Mouse (Mus musculus) heart, embryonic 11.5 days (tissue): ENCODE results near the gene 4922502D21Rik. TPM values are rescaled to one million over a fixed set of nuclear protein-coding genes. Genes with fewer than 3 reads are reported as not detected.

Source experiments
- ATAC-seq: fragments of 200-750 bp; cut with Nextera tagmentation; replicated peaks from 2 replicates; pipeline ENCODE4 v1.8.0; 2017; ENCODE audit warnings: moderate library complexity; ENCODE audit not compliant: insufficient number of reproducible peaks, low FRiP score, low TSS enrichment
- H3K27ac ChIP-seq: fragments of 300-500 bp; sonication (generic); 2 replicates; pipeline ENCODE4 v1.5.1; 2014; ENCODE audit warnings: mild to moderate bottlenecking, low read depth, low read length
- H3K27me3 ChIP-seq: fragments of 300-500 bp; sonication (generic); 2 replicates; pipeline ENCODE4 v1.6.1; 2014; ENCODE audit warnings: mild to moderate bottlenecking, low read length, mixed read lengths; ENCODE audit not compliant: control insufficient read depth, insufficient read depth
- H3K36me3 ChIP-seq: fragments of 300-500 bp; sonication (generic); 2 replicates; pipeline ENCODE4 v1.6.1; 2014; ENCODE audit warnings: mild to moderate bottlenecking, low read length, moderate library complexity, mixed read lengths; ENCODE audit not compliant: control insufficient read depth, insufficient read depth
- H3K4me1 ChIP-seq: fragments of 300-500 bp; sonication (generic); 2 replicates; pipeline ENCODE4 v1.6.1; 2014; ENCODE audit warnings: low read length; ENCODE audit not compliant: control insufficient read depth, insufficient read depth
- H3K4me2 ChIP-seq: fragments of 300-500 bp; sonication (generic); 2 replicates; pipeline ENCODE4 v1.6.1; 2014; ENCODE audit warnings: mild to moderate bottlenecking, moderate library complexity
- H3K4me3 ChIP-seq: fragments of 300-500 bp; sonication (generic); 2 replicates; pipeline ENCODE4 v1.5.1; 2014; ENCODE audit warnings: low read depth, low read length
- H3K9ac ChIP-seq: fragments of 300-500 bp; sonication (generic); 2 replicates; pipeline ENCODE4 v1.6.1; 2014; ENCODE audit warnings: mild to moderate bottlenecking, low read depth, low read length, moderate library complexity
- H3K9me3 ChIP-seq: fragments of 300-500 bp; sonication (generic); replicated peaks from 2 replicates; pipeline ENCODE4 v1.6.1; 2016; ENCODE audit warnings: low read length; ENCODE audit not compliant: control insufficient read depth
- WGBS: fragments of 180-500 bp; shearing (Covaris S2); extraction: QIAGEN DNeasy Blood & Tissue Kit; methylation state at CpG from one replicate; pipeline ENCODE4 v1.1.7; 2014; ENCODE audit not compliant: insufficient replicate concordance; 5-methylcytosine and 5-hydroxymethylcytosine counted together
- polyA plus RNA-seq: library from polyadenylated mRNA; unstranded; fragments of >200 nt; fragmentation: Nextera tagmentation; extraction: Ambion mirVana; gene quantifications from 2 replicates; pipeline ENCODE4 v1.2.1, GENCODE M21; 2014

The 4922502D21Rik gene
- not detected in 2 replicates for polyA plus RNA-seq

DNA sequence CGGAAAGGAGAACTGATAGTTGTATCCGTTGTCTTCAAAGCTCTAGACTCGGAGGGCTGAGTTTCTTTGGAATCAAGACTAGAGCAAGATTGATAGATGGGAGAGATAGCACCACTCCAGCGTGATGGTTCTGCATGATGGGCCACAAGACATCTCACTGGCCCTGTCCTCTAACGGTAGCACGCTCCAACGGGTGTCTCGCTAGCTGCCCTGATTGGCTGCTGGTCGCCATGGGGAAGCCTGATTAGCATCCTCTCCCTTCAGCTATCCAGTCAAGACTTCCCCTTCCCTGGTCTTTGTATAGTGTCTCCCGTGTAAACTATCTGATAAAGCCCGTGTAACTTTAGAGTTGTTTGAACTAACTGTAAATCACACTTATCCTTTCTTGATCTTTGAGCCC lies at the start of gene 4922502D21Rik:
4922502D21Rik (minus strand) TSS at position 187 of the 400 bp plus-strand sequence.
- no peaks in the 10 kb centered on the region for H3K36me3 ChIP-seq
- no peak within 1 kb of the TSS for H3K9ac ChIP-seq
- H3K4me3 ChIP-seq = no peak within 1 kb of the TSS
- ATAC-seq = no peak
- no peak within 1 kb of the TSS for H3K4me2 ChIP-seq
- H3K9me3 ChIP-seq = no peaks in the 10 kb centered on the region
- no peak within 1 kb of the TSS for H3K27ac ChIP-seq
- H3K27me3 ChIP-seq = no peaks in the 10 kb centered on the region
- no peaks in the 10 kb centered on the region for H3K4me1 ChIP-seq
- WGBS = 43% methylated on average over 11 of the region's 11 CpGs

DNA sequence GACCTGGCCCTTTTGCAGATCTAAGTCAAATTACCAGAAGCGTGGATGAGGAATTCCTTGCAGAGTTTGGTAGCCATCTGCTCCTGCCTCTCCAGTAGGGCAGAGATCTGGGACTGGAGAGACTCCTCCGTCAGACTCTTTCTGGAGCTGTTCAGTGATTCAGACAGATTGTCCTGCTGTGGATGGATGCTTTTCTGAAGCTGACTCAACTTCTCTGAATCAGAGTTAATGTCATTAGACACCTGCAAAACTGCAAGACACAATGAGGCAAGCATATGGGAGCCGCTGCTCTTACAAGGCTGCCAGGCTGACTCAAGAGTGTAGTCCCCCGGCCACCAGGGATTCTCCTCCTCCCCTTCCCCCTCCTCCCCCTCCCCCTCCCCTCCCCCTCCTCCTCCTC lies 48.9 kb upstream of the 4922502D21Rik start:
- ATAC-seq = no peak
- Histone ChIP-seq H3K9me3 (no peaks in the 10 kb centered on the region), H3K4me3 (no peak overlapping the region), H3K4me2 (no peak overlapping the region), H3K4me1 (no peaks in the 10 kb centered on the region; the same call in 1 of the 2 replicates), H3K27ac (no peak overlapping the region), H3K27me3 (no peaks in the 10 kb centered on the region), H3K9ac (no peak overlapping the region), H3K36me3 (no peaks in the 10 kb centered on the region)
- 51% methylated on average over 4 of the region's 4 CpGs for WGBS

DNA sequence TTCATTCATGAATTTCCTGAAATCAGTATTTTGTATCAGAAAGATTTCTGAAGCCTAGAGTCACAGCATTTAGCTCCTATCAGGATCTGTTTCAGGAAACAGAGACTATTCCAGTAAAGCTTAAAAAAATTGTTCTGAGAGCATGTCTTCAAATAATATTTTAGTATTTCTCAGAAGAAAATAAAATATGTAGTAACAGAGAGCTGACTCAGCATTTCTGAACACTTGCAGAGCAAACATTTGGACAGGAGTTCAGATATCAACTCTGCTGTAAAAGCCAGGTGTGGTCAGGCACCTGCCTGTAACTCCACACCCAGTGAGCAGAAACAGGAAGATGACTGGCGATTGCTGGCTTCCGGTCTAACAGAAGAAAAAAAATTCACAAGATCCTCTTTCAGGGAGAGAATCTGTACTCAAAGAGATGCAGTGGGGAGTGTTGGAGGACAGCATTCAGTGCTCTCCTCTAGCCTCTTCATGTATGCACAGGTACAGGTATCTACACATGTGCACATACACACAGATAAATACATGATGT lies 43.4 kb upstream of the 4922502D21Rik start:
- Histone ChIP-seq H3K36me3 (no peaks in the 10 kb centered on the region), H3K27ac (no peak overlapping the region), H3K4me2 (no peak overlapping the region), H3K4me1 (no peaks in the 10 kb centered on the region), H3K9ac (no peak overlapping the region), H3K9me3 (no peaks in the 10 kb centered on the region), H3K4me3 (no peak overlapping the region), H3K27me3 (no peaks in the 10 kb centered on the region)
- no peak for ATAC-seq
- 78% methylated on average over 2 of the region's 2 CpGs for WGBS

DNA sequence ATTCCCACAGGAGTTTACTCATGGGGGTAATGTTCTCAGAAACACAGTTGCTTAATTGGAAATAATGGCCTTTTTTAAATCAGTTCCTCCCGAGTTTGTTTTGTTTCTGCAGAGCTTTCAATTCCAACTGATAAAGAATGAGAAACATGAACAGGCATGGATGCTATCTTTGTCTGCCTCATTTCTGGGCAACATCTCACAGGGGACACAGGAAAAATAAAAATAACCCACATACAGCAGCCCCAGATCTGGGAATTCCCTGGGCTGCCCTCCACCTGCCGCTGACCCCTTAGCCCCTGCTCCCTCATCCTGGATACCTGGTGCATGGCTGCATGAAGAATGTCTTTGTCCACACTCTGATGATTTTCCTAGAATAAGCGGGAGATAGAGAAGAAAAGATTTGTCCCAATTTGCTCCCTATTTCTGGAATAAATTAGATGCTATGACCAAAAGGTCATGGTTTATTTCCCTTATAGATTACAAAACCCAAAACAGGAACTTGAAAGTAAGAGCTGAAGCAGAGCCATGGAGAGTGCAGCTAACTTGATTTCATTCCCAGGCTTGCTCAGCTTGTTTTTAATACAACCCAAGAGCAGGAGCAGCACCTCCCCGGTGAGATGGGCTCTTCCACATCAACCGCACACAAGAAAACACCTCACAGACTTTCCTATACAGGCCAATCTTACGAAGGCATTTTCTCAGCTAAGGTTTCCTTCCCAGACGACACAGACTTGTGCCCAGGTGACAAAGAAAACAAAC lies 38.0 kb upstream of the 4922502D21Rik start:
- no peak overlapping the region for H3K4me2 ChIP-seq
- WGBS = 58% methylated on average over 7 of the region's 7 CpGs
- ATAC-seq = no peak

DNA sequence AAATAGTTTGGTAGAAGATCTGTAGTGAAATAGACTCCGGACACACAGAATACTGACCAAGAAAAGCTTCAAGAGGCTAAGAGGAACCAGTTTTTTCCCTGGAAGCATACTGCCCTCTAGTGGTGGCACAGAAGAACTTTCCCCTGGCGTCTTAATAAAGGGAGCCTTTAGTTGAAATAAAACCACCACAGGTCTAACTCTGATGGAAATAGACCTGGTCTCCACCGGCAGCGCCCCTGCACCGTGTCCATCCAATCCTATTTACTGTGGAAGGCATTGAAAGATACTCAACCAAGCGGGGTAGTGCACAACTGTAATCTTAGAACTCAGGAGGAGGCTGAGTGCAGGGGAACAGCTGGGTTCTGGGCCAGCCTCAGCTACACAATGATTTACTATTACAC lies 34.4 kb upstream of the 4922502D21Rik start:
- WGBS = 16% methylated on average over 6 of the region's 6 CpGs
- no peak overlapping the region for H3K9ac ChIP-seq
- ATAC-seq = no peak
- H3K27me3 ChIP-seq = no peaks in the 10 kb centered on the region
- H3K4me1 ChIP-seq = no peaks in the 10 kb centered on the region
- no peaks in the 10 kb centered on the region for H3K9me3 ChIP-seq
- H3K4me3 ChIP-seq = no peak overlapping the region
- no peak overlapping the region for H3K27ac ChIP-seq
- no peaks in the 10 kb centered on the region for H3K36me3 ChIP-seq
- no peak overlapping the region for H3K4me2 ChIP-seq

More for the DNA sequence above, 38.0 kb upstream of the 4922502D21Rik start:
- no peaks in the 10 kb centered on the region for H3K9me3 ChIP-seq
- H3K27me3 ChIP-seq = no peaks in the 10 kb centered on the region
- H3K4me3 ChIP-seq = no peak overlapping the region
- no peaks in the 10 kb centered on the region for H3K36me3 ChIP-seq
- H3K4me1 ChIP-seq = no peaks in the 10 kb centered on the region
- H3K9ac ChIP-seq = no peak overlapping the region
- no peak overlapping the region for H3K27ac ChIP-seq

DNA sequence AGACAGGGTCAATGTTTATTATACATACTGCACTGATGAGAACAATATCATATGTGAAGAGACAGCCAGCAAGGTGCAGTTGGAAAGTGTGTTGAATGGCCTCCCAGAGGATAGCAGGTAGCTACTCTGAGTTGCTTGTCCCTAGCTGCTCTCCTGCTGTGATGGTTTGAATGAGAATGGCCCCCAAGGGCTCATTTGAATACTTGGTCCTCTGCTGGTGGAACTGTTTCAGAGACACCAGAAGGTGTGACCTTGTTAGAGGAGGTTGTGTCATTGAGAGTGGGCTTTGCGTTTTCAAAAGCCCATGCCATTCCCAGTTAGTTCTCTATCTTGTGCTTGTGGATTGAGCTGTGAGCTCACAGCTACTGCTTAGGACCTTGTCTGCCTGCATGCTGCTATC lies 32.3 kb upstream of the 4922502D21Rik start:
- WGBS = 8% methylated on average over 1 of the region's 1 CpGs
- Histone ChIP-seq H3K27me3 (no peaks in the 10 kb centered on the region), H3K4me2 (no peak overlapping the region), H3K27ac (no peak overlapping the region), H3K4me3 (no peak overlapping the region), H3K4me1 (no peaks in the 10 kb centered on the region), H3K9me3 (no peaks in the 10 kb centered on the region), H3K9ac (no peak overlapping the region), H3K36me3 (no peaks in the 10 kb centered on the region)
- ATAC-seq = no peak

DNA sequence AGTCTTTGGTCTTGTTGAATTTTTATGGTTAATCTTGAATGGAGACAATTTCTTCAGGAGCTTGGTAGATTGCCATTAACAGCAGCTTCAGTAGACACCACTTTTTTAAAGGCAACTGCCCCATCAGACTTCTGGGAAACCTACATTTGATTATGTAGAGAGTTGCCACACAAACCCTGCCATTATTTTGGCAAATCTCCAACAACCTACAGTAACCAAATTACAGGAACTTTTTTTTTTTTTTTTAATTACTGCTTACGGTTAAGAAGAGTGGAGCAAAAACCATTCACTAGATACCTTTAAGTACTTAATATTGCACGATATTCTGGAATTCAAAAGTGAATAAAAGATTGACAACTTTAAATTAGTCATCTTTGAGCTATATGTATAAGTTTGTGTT lies 27.9 kb upstream of the 4922502D21Rik start:
- Histone ChIP-seq H3K9me3 (no peaks in the 10 kb centered on the region), H3K4me3 (no peak overlapping the region), H3K9ac (no peak overlapping the region), H3K36me3 (no peaks in the 10 kb centered on the region), H3K27ac (no peak overlapping the region), H3K27me3 (no peaks in the 10 kb centered on the region), H3K4me2 (no peak overlapping the region), H3K4me1 (no peaks in the 10 kb centered on the region)
- ATAC-seq = no peak
- 87% methylated on average over 2 of the region's 2 CpGs for WGBS

DNA sequence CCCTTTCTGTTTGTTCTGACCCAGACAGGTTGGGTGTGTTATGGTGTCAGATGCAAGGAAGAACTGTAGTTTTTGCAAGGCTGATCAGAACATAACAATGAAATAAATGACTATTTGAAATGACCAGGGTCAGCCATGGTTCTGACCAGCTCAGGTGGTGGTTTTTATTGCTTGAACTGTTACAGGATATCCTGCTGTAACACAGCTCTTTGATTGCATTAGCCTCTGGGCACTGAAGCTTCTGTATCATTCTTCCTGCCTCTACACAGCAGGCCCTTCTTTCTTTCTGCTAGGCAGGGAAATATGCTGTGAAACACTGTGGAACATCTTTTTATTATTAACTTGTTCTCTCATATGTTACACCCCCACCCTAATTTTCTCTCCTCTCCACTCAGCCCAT lies 24.8 kb upstream of the 4922502D21Rik start:
- H3K36me3 ChIP-seq = no peaks in the 10 kb centered on the region
- no peak overlapping the region for H3K4me2 ChIP-seq
- H3K4me3 ChIP-seq = no peak overlapping the region
- H3K9me3 ChIP-seq = no peaks in the 10 kb centered on the region
- H3K4me1 ChIP-seq = no peaks in the 10 kb centered on the region
- no peak overlapping the region for H3K27ac ChIP-seq
- H3K27me3 ChIP-seq = no peaks in the 10 kb centered on the region
- H3K9ac ChIP-seq = no peak overlapping the region
- no peak for ATAC-seq

DNA sequence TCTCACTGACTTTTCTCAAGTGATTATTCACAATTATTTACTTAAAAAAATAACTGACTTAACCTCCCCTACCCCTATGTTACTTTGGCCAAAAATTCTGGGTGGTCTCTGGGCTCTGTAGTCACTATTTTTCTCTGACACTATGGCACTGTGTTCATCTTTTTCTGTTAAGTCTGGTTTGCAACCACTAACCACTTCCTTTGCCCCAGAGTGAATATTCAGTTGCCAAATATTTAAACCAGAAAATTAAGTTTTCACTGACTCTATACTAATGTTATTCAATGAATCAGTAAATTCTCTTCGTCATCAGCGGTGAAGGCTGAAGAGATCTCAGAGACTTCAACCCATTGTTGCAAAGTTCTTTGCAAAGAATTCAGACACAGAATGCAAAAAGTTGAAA lies 24.2 kb upstream of the 4922502D21Rik start:
- 88% methylated on average over 2 of the region's 2 CpGs for WGBS

More for the DNA sequence above, 24.2 kb upstream of the 4922502D21Rik start:
- H3K36me3 ChIP-seq = no peaks in the 10 kb centered on the region
- no peaks in the 10 kb centered on the region for H3K4me1 ChIP-seq
- H3K27me3 ChIP-seq = no peaks in the 10 kb centered on the region
- H3K9ac ChIP-seq = no peak overlapping the region
- H3K4me3 ChIP-seq = no peak overlapping the region
- H3K4me2 ChIP-seq = no peak overlapping the region
- no peak for ATAC-seq
- H3K9me3 ChIP-seq = no peaks in the 10 kb centered on the region
- no peak overlapping the region for H3K27ac ChIP-seq
